Mouse (Mus musculus) testis, adult 2 months (tissue): ENCODE results near the gene Dixdc1.

Experiments
- CTCF ChIP-seq: fragments of 200-500 bp; IDR thresholded peaks from 2 replicates; pipeline ENCODE4 v1.5.1; 2012; ENCODE audit warnings: low read depth, mild to moderate bottlenecking, inconsistent platforms, low read length, moderate library complexity; ENCODE audit not compliant: control insufficient read depth, insufficient read depth, insufficient replicate concordance
- POLR2A ChIP-seq: fragments of 200-500 bp; IDR thresholded peaks from 2 replicates; pipeline ENCODE4 v1.6.1; 2012; ENCODE audit warnings: low read depth, mild to moderate bottlenecking, inconsistent platforms, low read length, moderate library complexity; ENCODE audit not compliant: control insufficient read depth

DNA sequence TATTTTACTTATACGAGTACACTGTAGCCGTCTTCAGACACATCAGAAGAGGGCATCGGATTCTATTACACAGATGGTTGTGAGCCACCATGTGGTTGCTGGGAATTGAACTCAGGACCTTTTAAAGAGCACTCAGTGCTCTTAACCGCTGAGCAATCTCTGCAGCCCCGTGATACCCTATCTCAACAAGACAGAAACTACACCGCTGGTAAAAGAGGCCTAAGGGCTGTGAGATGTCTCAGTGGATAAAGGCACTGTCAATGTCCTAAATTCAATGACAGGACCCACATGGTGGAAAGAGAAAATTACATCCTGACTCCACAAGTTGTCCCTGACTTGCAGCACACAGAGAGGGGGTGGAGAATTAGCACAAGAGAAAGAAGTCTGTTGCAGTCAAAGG is 72.9 kb downstream of the Dixdc1 start:
- TF ChIP-seq CTCF (no peak), POLR2A (no peak)
